Mouse (Mus musculus) embryonic facial prominence, embryonic 13.5 days (tissue): Measurements from ENCODE around the gene Ankrd22. TPM values are rescaled to one million over a fixed set of nuclear protein-coding genes. Genes with fewer than 3 reads are reported as not detected.

Experiments used
- ATAC-seq: fragments of 200-750 bp; cut with Nextera tagmentation; 2 replicates; pipeline ENCODE4 v1.8.0; 2017; ENCODE audit warnings: low read depth; ENCODE audit not compliant: insufficient number of reproducible peaks, insufficient read depth, low FRiP score, low TSS enrichment
- H3K27ac ChIP-seq: fragments of 300-500 bp; sonication (generic); 2 replicates; pipeline ENCODE4 v1.5.1; 2015; ENCODE audit warnings: moderate library complexity, mild to moderate bottlenecking, inconsistent platforms
- H3K27me3 ChIP-seq: fragments of 300-500 bp; sonication (generic); 2 replicates; pipeline ENCODE4 v1.6.1; 2015; ENCODE audit warnings: mild to moderate bottlenecking, inconsistent platforms
- H3K36me3 ChIP-seq: fragments of 300-500 bp; sonication (generic); 2 replicates; pipeline ENCODE4 v1.6.1; 2015; ENCODE audit warnings: mild to moderate bottlenecking, inconsistent platforms
- H3K4me1 ChIP-seq: fragments of 300-500 bp; sonication (generic); 2 replicates; pipeline ENCODE4 v1.6.1; 2015; ENCODE audit warnings: inconsistent platforms
- H3K4me2 ChIP-seq: fragments of 300-500 bp; sonication (generic); 2 replicates; pipeline ENCODE4 v1.6.1; 2015; ENCODE audit warnings: moderate library complexity, mild to moderate bottlenecking, inconsistent platforms
- H3K4me3 ChIP-seq: fragments of 300-500 bp; sonication (generic); 2 replicates; pipeline ENCODE4 v1.5.1; 2015; ENCODE audit warnings: mild to moderate bottlenecking, inconsistent platforms
- H3K9ac ChIP-seq: fragments of 300-500 bp; sonication (generic); 2 replicates; pipeline ENCODE4 v1.6.1; 2015; ENCODE audit warnings: mild to moderate bottlenecking, inconsistent platforms
- H3K9me3 ChIP-seq: fragments of 300-500 bp; sonication (generic); 2 replicates; pipeline ENCODE4 v1.6.1; 2016; ENCODE audit warnings: inconsistent platforms
- WGBS: fragments of 180-500 bp; shearing (Covaris S2); methylation state at CpG from one replicate; pipeline ENCODE4 v1.1.7; 2015; ENCODE audit warnings: mixed read lengths; 5-methylcytosine and 5-hydroxymethylcytosine counted together
- polyA plus RNA-seq: library from polyadenylated mRNA; unstranded; fragments of >200 nt; fragmentation: Nextera tagmentation; extraction: Ambion mirVana; gene quantifications from 2 replicates; pipeline ENCODE4 v1.2.1, GENCODE M21; 2015

Ankrd22 gene
- polyA plus RNA-seq, 1 experiment from 2014 or later = 3.9 TPM

GRCm38 (mm10) chr19:34179136-34179535 is 13.3 kb upstream of the Ankrd22 start:
- no peaks in the 10 kb centered on the region for H3K9me3 ChIP-seq
- H3K4me3 ChIP-seq = no peak overlapping the region
- ATAC-seq = no peak
- no peak overlapping the region for H3K27ac ChIP-seq
- H3K36me3 ChIP-seq = no peaks in the 10 kb centered on the region
- no peak overlapping the region for H3K4me2 ChIP-seq
- no peak overlapping the region for H3K9ac ChIP-seq
- 83% methylated on average over 4 of the region's 4 CpGs for WGBS
- H3K4me1 ChIP-seq = no peaks in the 10 kb centered on the region
- H3K27me3 ChIP-seq = no peaks in the 10 kb centered on the region

DNA sequence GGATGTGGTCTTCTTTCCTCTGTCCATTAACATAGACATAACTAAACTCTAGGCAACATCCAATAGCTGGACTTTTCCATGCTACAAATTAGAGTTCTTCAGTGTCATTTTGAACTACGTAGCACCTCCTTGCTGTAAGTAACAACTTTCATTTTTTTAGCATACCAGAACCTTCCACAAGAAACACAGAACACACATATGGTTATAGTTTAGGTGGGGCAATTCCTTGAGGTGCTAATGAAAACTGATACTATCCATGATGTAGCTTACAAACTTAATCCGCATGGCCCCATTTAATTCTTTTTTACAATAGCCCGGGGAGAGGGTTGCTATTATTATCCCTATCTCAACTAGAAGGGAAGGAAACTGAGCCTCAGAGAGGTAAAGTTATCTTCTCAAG is 8.2 kb upstream of the Ankrd22 start:
- Histone ChIP-seq H3K36me3 (no peaks in the 10 kb centered on the region), H3K9me3 (no peaks in the 10 kb centered on the region), H3K27me3 (no peaks in the 10 kb centered on the region), H3K27ac (no peak overlapping the region), H3K4me3 (no peak overlapping the region), H3K4me1 (no peaks in the 10 kb centered on the region), H3K9ac (no peak overlapping the region), H3K4me2 (no peak overlapping the region)
- WGBS = 21% methylated on average over 3 of the region's 3 CpGs
- ATAC-seq = no peak

DNA sequence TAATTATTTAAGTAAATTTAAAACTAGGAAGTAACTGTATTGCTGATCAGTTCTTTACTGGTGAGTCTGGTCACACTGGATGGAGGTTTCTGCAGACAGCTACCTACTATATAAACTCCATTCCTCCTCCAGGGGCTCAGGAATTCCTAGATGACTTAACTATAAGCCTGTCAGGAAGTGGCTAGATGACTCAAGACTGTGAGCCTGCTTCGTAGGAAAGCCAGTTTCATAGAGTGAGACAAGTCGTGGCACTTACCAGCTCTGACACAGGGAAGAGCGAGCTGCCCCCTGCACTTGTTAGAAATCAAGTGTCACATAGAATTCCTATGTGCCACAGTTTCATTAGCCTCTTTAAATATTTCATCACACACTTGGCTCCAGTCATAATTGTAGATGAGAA is 5.3 kb upstream of the Ankrd22 start:
- Histone ChIP-seq H3K9me3 (no peaks in the 10 kb centered on the region), H3K4me1 (no peaks in the 10 kb centered on the region), H3K27ac (no peak overlapping the region), H3K27me3 (no peaks in the 10 kb centered on the region), H3K4me3 (no peak overlapping the region), H3K4me2 (no peak overlapping the region), H3K36me3 (no peaks in the 10 kb centered on the region), H3K9ac (no peak overlapping the region)
- 56% methylated on average over 3 of the region's 3 CpGs for WGBS
- no peak for ATAC-seq

- Histone ChIP-seq H3K4me2 (no peak overlapping the region), H3K27me3 (no peaks in the 10 kb centered on the region), H3K9ac (no peak overlapping the region), H3K9me3 (no peaks in the 10 kb centered on the region), H3K4me3 (no peak overlapping the region), H3K36me3 (no peaks in the 10 kb centered on the region), H3K4me1 (no peaks in the 10 kb centered on the region), H3K27ac (no peak overlapping the region)
- no peak for ATAC-seq
Measured at GRCm38 (mm10) chr19:34169121-34169520, 3.3 kb upstream of the Ankrd22 start.

DNA sequence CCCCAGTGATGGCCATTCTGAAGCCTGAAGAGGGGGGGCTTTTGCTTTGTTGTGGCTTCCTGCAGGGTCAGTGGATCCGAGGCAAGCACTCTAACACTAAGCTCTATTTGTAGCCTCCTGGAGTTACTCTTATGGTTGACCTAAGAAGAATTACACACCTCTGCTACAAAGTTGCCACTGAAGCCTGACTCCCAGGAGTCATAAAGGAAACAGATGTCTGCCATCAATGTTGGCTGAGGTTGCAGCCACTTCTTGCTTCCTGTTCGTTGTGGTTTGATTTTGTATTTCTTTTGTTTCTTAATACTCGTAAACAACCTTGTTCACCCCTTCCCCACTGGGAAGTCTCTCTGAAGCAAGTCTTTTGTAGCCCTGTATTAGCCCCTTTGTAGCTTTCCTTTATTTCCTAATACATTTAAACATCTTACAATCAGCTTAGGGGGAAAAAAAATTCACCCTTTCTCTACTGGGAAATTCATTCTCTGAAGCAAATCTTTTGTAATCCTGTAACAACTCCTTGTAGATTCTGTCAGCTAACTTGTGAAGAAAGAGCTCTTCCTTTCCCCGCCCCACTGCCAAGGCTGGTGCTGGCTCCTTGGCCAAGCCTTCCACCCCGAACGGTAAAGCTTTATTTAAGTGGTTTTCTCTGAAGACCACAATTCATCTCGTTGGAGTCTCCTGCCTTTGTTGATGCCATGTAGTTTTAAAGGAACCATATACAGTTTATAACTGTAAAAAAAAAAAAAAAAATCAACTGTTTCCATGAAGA is 2.2 kb upstream of the Ankrd22 start:
- H3K4me2 ChIP-seq = no peak overlapping the region
- H3K4me3 ChIP-seq = no peak overlapping the region
- no peaks in the 10 kb centered on the region for H3K27me3 ChIP-seq
- no peak overlapping the region for H3K9ac ChIP-seq
- H3K9me3 ChIP-seq = no peaks in the 10 kb centered on the region
- 52% methylated on average over 7 of the region's 7 CpGs for WGBS
- ATAC-seq = no peak
- H3K36me3 ChIP-seq = no peaks in the 10 kb centered on the region
- H3K27ac ChIP-seq = no peak overlapping the region; the same call in 1 of the 2 replicates
- H3K4me1 ChIP-seq = no peaks in the 10 kb centered on the region

DNA sequence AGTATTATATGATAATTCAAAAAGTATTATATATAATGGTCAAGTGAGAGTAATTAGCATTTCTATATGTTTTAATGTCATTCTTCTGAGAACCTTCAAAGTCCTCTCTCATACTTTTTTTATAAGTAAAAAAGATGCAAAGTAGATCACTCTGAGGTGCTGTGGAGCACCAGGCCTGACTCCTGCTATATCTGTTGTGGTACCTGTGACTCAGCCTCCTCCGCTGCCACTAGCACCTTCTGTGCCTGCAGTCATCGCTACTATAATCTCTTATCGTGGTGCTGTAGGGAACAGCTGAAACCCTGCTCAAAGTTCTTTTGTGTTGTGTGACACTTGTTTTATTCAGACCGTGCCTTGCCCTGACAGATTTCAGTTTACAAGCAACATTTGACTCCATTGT is 533 bp upstream of the Ankrd22 start:
- Histone ChIP-seq H3K4me2 (no peak overlapping the region), H3K27ac (no peak overlapping the region), H3K4me1 (no peaks in the 10 kb centered on the region), H3K4me3 (no peak overlapping the region), H3K9ac (no peak overlapping the region), H3K36me3 (no peaks in the 10 kb centered on the region), H3K27me3 (no peaks in the 10 kb centered on the region), H3K9me3 (no peaks in the 10 kb centered on the region)
- ATAC-seq = no peak
- 85% methylated on average over 4 of the region's 4 CpGs for WGBS

DNA sequence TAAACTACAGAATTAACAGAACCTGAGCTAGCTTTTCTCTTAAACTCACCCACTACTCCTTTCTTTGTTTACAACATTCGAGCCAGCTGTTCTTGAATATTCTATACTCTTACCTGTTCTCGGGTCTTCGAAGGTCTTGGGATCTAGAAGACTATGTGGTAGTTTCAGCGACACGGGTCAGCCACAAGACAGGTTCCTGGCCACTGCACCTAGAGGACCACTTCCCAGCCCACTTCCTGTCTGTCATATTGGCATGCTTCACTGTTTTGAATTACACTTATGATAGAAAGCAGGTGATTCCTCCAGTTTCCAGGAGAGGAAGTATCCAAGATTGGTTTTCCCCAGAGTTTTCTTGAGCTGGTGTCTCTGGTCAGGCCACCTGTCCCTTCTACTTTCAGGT is 3.2 kb downstream of the Ankrd22 start:
- no peak for ATAC-seq
- H3K27ac ChIP-seq = no peak overlapping the region
- H3K36me3 ChIP-seq = no peaks in the 10 kb centered on the region
- no peak overlapping the region for H3K9ac ChIP-seq
- H3K4me3 ChIP-seq = no peak overlapping the region
- H3K27me3 ChIP-seq = no peaks in the 10 kb centered on the region
- WGBS = 84% methylated on average over 5 of the region's 5 CpGs
- no peaks in the 10 kb centered on the region for H3K4me1 ChIP-seq
- H3K9me3 ChIP-seq = no peaks in the 10 kb centered on the region
- no peak overlapping the region for H3K4me2 ChIP-seq

DNA sequence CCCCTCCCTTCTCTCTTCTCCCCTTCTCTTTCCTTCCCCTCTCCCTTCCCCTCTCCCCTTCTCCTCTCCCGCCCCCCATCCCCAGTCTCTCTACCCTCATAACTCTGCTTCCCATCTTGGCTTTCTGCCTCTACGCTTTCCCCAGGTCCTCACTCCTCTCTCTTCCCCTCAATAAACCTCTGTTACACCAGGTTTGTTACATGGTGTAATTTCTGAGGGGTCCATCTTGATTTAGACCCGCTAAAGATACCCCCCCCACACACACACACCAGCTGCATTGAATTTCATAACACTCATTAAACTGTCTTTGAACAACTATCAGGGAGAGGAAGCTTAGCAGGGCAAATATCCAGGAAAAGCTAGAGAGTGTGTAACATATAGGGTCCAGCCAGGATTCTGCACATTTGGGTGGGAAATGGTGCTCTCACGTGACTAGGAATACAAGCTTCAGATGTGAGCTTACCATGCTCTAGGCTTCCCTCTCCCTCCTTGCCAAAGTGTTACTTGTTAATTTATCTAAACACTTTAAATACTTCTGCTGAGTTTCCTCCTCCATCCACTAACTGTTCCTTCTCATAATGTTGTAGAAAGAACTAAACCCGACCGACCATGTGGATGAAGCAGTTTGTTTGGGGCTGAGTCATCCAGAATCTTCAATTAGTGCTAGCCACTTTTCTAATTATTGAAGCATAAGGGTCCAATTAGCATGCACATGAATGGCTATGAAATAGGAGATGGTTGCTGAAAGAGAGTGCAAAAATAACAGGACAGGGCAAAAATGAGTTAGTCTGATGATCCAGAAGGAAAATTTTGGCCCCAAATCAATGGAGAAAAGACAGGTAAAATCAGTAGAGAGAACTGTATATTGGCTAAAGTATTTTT is 12.3 kb downstream of the Ankrd22 start:
- Histone ChIP-seq H3K27ac (no peak overlapping the region), H3K4me1 (peaks cover 10% of the 10 kb centered on the region), H3K9me3 (no peaks in the 10 kb centered on the region), H3K4me3 (no peak overlapping the region), H3K9ac (no peak overlapping the region), H3K4me2 (no peak overlapping the region), H3K36me3 (no peaks in the 10 kb centered on the region), H3K27me3 (no peaks in the 10 kb centered on the region)
- no peak for ATAC-seq
- 37% methylated on average over 6 of the region's 6 CpGs for WGBS

DNA sequence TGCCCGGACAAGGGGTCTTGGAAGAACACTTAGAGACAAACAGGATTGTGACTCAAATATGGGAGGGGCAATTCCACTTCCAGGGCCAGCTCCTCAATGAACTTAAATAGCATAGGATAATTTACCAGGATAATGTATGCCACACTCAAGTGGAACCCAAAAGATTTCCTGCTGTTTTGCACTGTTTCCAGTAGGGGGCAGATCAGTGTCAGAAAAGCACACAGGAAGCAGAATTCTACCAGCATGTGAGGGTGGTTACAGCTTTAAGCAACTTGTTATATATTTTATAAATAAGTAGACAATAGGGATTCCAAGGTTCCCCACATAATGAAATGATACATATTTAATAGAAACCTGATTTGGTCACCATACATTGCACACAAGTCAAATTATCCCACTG is 13.9 kb downstream of the Ankrd22 start:
- no peak overlapping the region for H3K4me3 ChIP-seq
- no peak for ATAC-seq
- H3K36me3 ChIP-seq = no peaks in the 10 kb centered on the region
- no peak overlapping the region for H3K9ac ChIP-seq
- no peaks in the 10 kb centered on the region for H3K9me3 ChIP-seq
- H3K4me1 ChIP-seq = peaks cover 10% of the 10 kb centered on the region
- H3K27me3 ChIP-seq = no peaks in the 10 kb centered on the region
- 66% methylated on average over 1 of the region's 1 CpGs for WGBS
- no peak overlapping the region for H3K4me2 ChIP-seq
- H3K27ac ChIP-seq = no peak overlapping the region

DNA sequence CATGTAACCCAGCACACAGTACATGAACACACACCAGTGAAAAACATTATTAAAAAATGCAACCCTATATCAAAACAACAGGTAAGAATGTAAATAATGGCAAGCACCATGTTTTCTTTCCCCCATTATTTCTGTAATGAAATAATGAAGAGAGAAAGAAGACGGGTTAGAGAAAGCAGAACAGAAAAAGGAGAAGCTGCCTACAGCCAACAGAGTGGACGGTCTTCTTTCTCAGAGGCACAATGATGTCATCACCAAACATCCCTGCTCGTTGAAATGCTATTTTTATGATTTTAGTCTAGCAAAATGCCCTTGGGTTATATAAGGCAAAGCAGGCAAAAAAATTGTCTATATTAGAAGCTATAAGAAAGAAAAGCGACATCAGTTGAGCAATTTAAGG is 17.4 kb downstream of the Ankrd22 start:
- 73% methylated on average over 4 of the region's 4 CpGs for WGBS
- no peak overlapping the region for H3K27ac ChIP-seq
- no peak overlapping the region for H3K9ac ChIP-seq
- no peaks in the 10 kb centered on the region for H3K9me3 ChIP-seq
- H3K4me3 ChIP-seq = no peak overlapping the region
- H3K27me3 ChIP-seq = no peaks in the 10 kb centered on the region
- no peak overlapping the region for H3K4me2 ChIP-seq
- peaks cover 2% of the 10 kb centered on the region for H3K4me1 ChIP-seq
- no peaks in the 10 kb centered on the region for H3K36me3 ChIP-seq
- ATAC-seq = no peak

GRCm38 (mm10) chr19:34139431-34140046 is 26.3 kb downstream of the Ankrd22 start:
- no peak for ATAC-seq
- Histone ChIP-seq H3K9me3 (no peaks in the 10 kb centered on the region), H3K27ac (no peak overlapping the region), H3K36me3 (no peaks in the 10 kb centered on the region), H3K27me3 (no peaks in the 10 kb centered on the region), H3K9ac (no peak overlapping the region), H3K4me2 (no peak overlapping the region), H3K4me1 (no peaks in the 10 kb centered on the region), H3K4me3 (no peak overlapping the region)
- 79% methylated on average over 3 of the region's 3 CpGs for WGBS
